Mouse (Mus musculus): ENCODE data around the gene Sipa1l1.

The Sipa1l1 gene

DNA sequence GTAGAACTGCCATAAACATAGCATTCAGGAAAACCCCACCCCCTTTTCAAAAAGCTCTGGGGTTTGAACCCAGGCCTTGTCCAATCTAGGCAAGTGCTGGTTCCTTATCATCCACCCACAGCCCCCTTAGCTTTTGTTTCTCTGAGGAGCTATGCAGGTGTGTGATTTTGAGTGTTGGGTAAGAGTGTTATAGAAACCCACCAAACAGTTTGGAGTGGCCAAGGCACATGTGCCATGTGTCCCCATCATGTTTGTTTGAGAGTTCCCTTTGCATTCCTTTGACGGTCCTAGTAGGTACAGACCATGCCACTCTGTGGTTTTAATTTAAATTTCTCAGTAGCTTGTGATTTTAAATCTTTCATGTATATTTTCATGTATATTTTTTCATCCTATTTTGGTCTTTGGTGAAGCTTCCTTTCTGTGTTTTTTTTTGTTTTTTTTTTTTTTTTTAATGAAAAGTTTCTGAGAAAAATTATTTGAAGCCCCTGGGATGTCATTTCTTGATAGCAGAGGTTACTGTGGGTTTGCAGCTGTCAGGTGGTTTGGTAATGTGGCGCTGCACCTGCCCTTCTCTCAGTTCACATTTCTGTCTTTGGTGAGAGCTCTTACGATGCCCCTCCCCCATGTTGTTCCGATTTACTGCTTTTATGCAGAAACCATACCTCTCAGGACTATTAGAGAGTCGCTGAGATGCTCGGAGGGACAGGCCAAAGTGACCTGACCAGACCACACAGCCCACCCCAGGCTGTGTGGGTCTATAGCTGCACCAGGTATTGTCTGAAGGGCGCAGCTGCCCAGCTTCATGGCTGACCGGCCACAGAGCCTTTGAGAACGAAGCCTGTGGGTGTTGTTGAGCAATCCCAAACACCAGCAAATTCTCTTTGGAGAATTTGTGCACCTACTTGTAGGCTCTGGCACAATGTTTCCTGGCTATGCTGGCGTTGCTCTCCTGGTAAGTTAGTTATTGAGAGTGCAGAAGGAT lies 126.1 kb downstream of the Sipa1l1 start:
- DNase-seq (ENCODE audit: low spot score in 2 of 2), result no peak

- DNase-seq (ENCODE audit: low spot score in 2 of 2), result no peak
Measured at GRCm38 (mm10) chr12:82296276-82296675, 127.2 kb downstream of the Sipa1l1 start.

DNA sequence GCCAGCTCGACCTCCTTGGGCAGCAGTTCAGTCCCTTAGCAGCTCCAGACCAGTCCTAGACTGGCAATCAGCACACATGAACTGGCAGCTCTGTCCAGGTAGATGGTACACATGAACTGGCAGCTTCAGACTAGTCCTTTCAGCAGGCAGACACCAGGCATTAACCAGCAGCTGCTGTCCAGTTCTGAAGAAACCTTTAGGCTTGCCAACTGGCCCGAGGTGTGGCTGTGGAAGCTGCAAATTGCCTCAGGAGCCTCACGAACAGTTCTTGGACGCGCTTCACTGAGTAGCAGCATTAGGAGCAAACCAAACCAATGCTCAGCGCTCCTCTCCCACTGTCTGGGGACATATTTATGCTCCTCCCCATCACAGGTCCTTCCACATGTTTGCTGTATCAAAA lies 128.1 kb downstream of the Sipa1l1 start:
- DNase-seq (ENCODE audit: low spot score in 2 of 2), result no peak

GRCm38 (mm10) chr12:82298662-82299460 lies 129.7 kb downstream of the Sipa1l1 start:
- DNase-seq (ENCODE audit: low spot score in 2 of 2), result no peak

DNA sequence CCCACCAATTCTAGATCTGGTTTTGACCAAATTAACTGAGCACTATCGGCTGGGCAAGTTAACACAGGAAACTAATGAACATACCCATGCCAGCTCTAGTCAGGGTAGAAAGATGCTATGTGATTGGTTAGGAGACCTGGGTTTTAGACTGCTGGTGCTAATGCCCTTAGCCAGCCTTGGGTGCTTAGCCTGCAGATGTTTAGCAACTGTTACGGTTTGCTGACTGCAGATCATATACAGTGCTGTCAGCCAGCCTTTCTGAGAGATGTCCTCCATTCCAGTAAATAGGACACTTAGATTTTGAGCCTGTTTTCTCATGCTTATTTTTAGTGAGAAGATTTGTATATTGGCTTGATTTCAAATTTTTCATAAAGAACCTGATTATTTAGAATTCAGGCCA lies 135.0 kb downstream of the Sipa1l1 start:
- DNase-seq (ENCODE audit: low spot score in 2 of 2), result no peak

DNA sequence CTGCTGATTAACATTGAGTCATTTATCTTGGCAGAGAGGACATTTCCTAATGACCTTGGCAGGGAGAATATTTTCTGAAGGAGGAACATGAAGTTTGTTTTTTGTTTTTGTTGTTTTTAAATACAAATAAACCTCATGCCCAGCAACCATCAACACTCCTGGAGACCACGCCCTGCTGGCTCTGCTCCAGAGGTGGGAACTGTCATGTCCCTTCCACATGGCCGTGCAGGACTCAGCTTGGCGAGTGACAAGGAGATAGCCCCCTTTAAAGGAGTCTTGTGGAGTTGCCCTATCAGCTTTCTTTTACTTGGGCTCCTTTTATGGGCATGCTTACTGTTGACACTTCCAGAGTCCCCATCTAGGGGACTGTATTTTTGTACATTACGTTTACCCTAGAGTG lies 136.9 kb downstream of the Sipa1l1 start:
- DNase-seq (ENCODE audit: low spot score in 2 of 2), result no peak

GRCm38 (mm10) chr12:82311593-82311992 lies 142.5 kb downstream of the Sipa1l1 start:
- DNase-seq (ENCODE audit: low spot score in 2 of 2), result no peak

DNA sequence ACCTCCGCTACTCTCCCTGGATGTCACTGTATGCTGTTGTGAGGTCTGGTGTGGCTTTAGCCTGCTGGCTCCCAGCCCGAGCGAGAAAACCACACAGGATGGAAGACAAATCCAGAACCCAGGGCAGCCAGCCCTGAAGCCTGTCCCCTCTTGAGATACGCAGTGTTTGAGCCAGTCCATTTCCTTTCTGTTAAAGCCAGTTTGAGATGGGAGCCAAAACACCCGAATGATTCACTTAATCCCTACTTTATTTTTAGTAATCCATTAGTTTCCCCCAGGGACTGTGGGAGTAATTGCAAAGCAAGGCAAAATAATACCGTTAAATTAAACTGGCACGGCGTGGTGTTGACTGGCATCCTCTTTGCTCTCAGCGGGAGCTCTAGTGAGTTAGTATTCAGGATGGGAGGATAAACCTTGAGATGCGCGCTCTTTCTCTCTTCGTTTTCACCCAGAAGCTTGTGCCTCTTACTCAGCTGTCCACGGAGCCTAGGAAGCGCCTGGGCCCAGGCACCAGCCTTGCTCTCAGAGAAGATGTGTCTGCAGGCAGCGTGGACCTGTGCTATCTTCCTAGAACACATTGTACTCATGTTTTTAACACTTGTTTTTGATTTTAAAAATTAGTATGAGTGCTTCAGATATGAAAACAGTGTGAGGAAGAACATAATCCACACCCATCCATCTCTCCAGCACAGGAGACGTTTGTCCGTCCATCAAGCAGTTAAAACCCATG lies 143.1 kb downstream of the Sipa1l1 start:
- no peak for DNase-seq (ENCODE audit: low spot score in 2 of 2)

DNA sequence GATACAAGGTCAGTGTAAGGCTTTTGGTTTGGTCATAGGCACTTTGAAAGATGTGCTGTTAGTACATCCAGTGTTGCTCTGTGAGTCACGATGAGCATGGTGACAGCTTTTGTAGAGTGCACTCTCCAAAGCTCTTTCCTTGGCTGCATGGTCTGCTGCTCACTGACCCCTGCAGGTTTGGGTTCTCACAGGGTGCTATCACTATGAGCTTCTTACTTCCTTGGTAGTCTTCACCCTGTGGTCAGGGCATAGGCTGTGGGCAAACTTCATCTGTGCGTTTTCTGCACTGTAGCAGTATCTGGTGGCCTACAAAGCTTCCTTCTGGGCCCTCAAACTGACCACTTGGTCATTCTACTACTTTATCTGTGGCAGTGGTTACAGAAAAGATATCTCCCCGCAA lies 144.0 kb downstream of the Sipa1l1 start:
- no peak for DNase-seq (ENCODE audit: low spot score in 2 of 2)

DNA sequence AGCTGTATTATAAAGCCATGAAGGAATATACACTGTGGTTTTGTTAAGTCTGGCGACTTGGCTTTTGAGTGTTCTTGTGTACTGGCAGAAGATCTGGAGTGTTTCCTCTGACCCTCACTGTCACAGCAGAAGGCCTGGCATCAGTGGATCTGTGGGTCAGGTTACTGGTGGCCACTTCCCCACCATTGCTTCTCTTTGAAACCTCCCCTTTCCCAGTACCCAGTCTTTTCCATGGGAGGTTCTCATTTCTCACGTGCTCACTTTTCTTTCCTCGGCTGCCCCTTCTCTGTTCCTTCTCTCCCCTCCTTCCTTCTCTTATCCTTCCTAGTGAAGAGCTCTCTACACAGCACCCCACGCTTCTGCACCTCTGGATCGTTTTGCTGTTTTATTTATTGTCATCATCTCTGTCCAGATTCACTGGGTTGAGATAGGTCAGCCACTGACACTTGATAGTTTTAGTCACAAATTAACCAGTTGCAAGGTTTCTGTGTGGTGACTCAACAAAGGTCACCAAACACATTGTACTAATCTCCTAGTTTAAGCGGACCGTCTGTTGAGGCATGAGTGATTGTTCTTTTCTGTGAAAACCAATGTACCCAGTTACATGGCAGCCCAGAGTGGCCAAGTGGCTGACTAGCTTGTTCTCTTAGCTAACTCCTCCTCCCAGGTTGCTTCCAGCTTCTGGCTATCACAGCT lies 150.5 kb downstream of the Sipa1l1 start:
- no peak for DNase-seq (ENCODE audit: low spot score in 2 of 2)

GRCm38 (mm10) chr12:82320204-82320603 lies 151.1 kb downstream of the Sipa1l1 start:
- no peak for DNase-seq (ENCODE audit: low spot score in 2 of 2)

- no peak for DNase-seq (ENCODE audit: low spot score in 2 of 2)
Measured at GRCm38 (mm10) chr12:82321397-82321796, 152.3 kb downstream of the Sipa1l1 start.

GRCm38 (mm10) chr12:82321855-82322254 lies 152.7 kb downstream of the Sipa1l1 start:
- DNase-seq (ENCODE audit: low spot score in 2 of 2), result no peak

- DNase-seq (ENCODE audit: low spot score in 2 of 2), result no peak
Measured at GRCm38 (mm10) chr12:82322759-82323451, 153.8 kb downstream of the Sipa1l1 start.

- DNase-seq (ENCODE audit: low spot score in 2 of 2), result no peak
Measured at GRCm38 (mm10) chr12:82324621-82325020, 155.5 kb downstream of the Sipa1l1 start.

DNA sequence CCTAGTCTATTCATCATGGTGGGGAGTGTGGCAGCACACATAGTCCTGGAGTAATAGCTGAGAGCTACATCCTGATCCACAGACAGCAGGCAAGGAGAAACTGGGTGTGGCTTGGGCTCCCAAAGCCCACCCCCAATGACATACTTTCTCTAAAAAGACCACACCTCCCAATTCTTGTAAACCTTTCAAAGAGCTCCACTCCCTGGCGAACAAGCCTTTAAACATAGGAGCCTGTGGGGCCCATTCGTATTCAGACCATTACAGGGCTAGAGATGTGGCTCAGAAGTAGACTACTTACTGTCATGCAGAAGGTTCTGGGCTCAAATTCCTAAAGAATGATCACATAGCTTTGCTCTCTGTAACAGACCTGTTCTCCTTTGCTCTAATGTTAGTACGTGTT lies 156.4 kb downstream of the Sipa1l1 start:
- no peak for DNase-seq (ENCODE audit: low spot score in 2 of 2)

DNA sequence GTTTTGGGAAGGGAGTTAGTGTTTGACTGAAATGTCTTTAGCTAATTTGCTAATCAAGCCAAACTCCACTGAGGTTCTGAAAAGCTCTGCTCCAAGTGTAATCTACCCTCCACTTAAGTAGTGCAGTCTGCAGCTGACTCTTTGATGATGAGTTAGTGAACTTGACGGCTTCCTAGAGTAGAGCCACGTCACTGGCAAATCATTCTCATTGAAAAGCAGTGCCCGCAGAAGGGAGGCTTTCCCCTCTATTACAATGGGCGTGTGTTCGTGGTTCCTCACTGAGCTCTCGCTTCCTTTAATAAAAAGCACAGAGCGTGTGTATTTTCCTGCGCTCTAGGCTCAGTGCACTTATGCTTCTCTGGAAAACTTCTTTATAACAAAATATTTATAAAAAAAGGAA lies 157.3 kb downstream of the Sipa1l1 start:
- no peak for DNase-seq (ENCODE audit: low spot score in 2 of 2)

- no peak for DNase-seq (ENCODE audit: low spot score in 2 of 2)
Measured at GRCm38 (mm10) chr12:82328112-82328511, 159.0 kb downstream of the Sipa1l1 start.

GRCm38 (mm10) chr12:82332836-82333614 lies 163.9 kb downstream of the Sipa1l1 start:
- no peak for DNase-seq (ENCODE audit: low spot score in 2 of 2)

- no peak for DNase-seq (ENCODE audit: low spot score in 2 of 2)
Measured at GRCm38 (mm10) chr12:82333999-82334398, 164.9 kb downstream of the Sipa1l1 start.

All from natural killer cell, adult 2 months (primary cell).